Mouse (Mus musculus): Measurements from ENCODE around the gene Tnfsf13. TPM values are rescaled to one million over a fixed set of nuclear protein-coding genes. Genes with fewer than 3 reads are reported as not detected.

The Tnfsf13 gene
- total and polyA plus RNA-seq, 3 experiments: 0.13 to 0.19 TPM; not detected in 1

DNA sequence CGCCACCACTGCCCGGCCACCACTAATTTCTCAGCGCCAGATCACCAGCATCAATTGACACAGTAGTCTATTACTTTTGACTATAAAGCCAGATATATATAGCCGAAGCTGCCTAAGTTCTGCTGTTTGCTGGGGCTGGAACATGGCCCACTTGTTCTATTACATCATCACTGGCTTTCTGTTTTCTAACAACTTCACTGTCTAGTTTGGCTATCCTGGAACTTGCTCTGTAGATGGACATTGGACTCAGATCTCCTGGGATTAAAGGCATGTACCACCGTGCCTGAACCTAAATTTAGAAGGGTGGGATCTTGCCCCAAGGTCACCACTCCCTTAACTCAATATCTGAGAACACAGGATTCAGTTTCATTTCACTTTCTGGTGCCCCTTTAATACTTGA is 39.7 kb downstream of the Tnfsf13 start:
- no peaks in the 10 kb centered on the region for H3K4me1 ChIP-seq (ENCODE audit: control insufficient read depth in 1 of 2, insufficient read depth in 2 of 2, low read length in 2 of 2)
- no peak overlapping the region for H3K9ac ChIP-seq (ENCODE audit: control insufficient read depth, low read depth, low read length, poor library complexity, severe bottlenecking)
- H3K27me3 ChIP-seq (ENCODE audit: control insufficient read depth in 1 of 2, insufficient read depth in 2 of 2, low read length in 2 of 2): no peaks in the 10 kb centered on the region
- peaks cover 0 to 56% of the 10 kb centered on the region in 2 experiments; a peak in 2 of 4 replicates for H3K36me3 ChIP-seq (ENCODE audit: control insufficient read depth in 1 of 2, insufficient read depth in 2 of 2, low read length in 2 of 2)
- no peaks in the 10 kb centered on the region for H3K79me2 ChIP-seq (ENCODE audit: control insufficient read depth, insufficient read depth, low read length, poor library complexity)
- TF ChIP-seq E2F4 (IDR thresholded peaks at IDR 0.05; ENCODE audit: borderline replicate concordance, low read depth, low read length) (no peak), MXI1 (IDR thresholded peaks at IDR 0.05; ENCODE audit: low read depth, low read length) (no peak), ELF1 (IDR thresholded peaks at IDR 0.05; ENCODE audit: low read depth, low read length) (no peak), NELFE (IDR thresholded peaks at IDR 0.05; ENCODE audit: low read depth, low read length) (no peak), GATA1 (IDR thresholded peaks at IDR 0.05; ENCODE audit: low read depth, low read length) (no peak), ZC3H11A (IDR thresholded peaks at IDR 0.05; ENCODE audit: low read depth, low read length) (no peak), USF1 (IDR thresholded peaks at IDR 0.05; ENCODE audit: low read depth, low read length) (no peak), GABPA (IDR thresholded peaks at IDR 0.05; ENCODE audit: low read depth, low read length) (no peak), MAFK (IDR thresholded peaks at IDR 0.05; ENCODE audit: borderline replicate concordance, low read depth, low read length) (no peak), RAD21 (IDR thresholded peaks at IDR 0.05; ENCODE audit: low read depth, low read length) (no peak)
- DNase-seq (ENCODE audit: low read depth, low spot score): no peak
- H3K27ac ChIP-seq (ENCODE audit: control insufficient read depth, low read depth, low read length): no peak overlapping the region
- H3K4me3 ChIP-seq (ENCODE audit: control insufficient read depth in 1 of 2, insufficient read depth in 1 of 2, low read depth in 2 of 2, low read length in 2 of 2): no peak overlapping the region
- H3K9me3 ChIP-seq (replicated peaks; ENCODE audit: insufficient read depth, low read length): no peaks in the 10 kb centered on the region

DNA sequence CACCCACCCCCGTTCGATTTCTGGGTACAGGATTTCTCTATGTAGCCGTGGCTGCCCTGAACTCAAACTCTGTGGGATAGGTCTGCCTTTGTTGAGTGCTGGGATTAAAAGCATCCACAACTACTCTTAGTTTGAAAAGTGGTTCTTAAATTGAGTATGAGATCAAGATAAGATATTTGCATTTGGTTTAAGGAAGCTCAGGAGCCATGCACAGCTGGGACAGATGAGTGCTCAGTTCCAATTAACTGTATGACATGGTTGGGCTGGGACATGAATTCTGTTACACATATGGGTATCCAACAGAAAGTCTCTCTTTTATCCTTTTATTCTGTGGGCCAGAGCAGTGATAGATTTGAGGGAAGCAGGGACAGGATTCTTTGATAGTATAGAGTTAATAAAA is 50.1 kb downstream of the Tnfsf13 start:
- Histone ChIP-seq H3K27me3 (ENCODE audit: control insufficient read depth in 1 of 2, insufficient read depth in 2 of 2, low read length in 2 of 2) (no peaks in the 10 kb centered on the region), H3K27ac (ENCODE audit: control insufficient read depth, low read depth, low read length) (no peak overlapping the region), H3K9ac (ENCODE audit: control insufficient read depth, low read depth, low read length, poor library complexity, severe bottlenecking) (peak overlapping the region; percentile 37), H3K4me1 (ENCODE audit: control insufficient read depth in 1 of 2, insufficient read depth in 2 of 2, low read length in 2 of 2) (peaks cover 19 to 27% of the 10 kb centered on the region in 2 experiments), H3K4me3 (ENCODE audit: control insufficient read depth in 1 of 2, insufficient read depth in 1 of 2, low read depth in 2 of 2, low read length in 2 of 2) (no peak overlapping the region), H3K9me3 (replicated peaks; ENCODE audit: insufficient read depth, low read length) (no peaks in the 10 kb centered on the region), H3K36me3 (ENCODE audit: control insufficient read depth in 1 of 2, insufficient read depth in 2 of 2, low read length in 2 of 2) (peaks cover 28 to 39% of the 10 kb centered on the region in 2 experiments), H3K79me2 (ENCODE audit: control insufficient read depth, insufficient read depth, low read length, poor library complexity) (peaks cover 44% of the 10 kb centered on the region)
- TF ChIP-seq MXI1 (IDR thresholded peaks at IDR 0.05; ENCODE audit: low read depth, low read length) (peak; percentile 36; the same call in 1 of the 2 replicates), MAZ (IDR thresholded peaks at IDR 0.05; ENCODE audit: low read depth, low read length) (no peak), SIN3A (IDR thresholded peaks at IDR 0.05; ENCODE audit: low read length) (peak; percentile 77), GATA1 (IDR thresholded peaks at IDR 0.05; ENCODE audit: low read depth, low read length) (peak; percentile 68), ETS1 (IDR thresholded peaks at IDR 0.05; ENCODE audit: low read depth, low read length) (0 out of 2 replicates have a peak, but pooled peaks have one; percentile 47)
- DNase-seq (ENCODE audit: low read depth, low spot score): peak; percentile 53

DNA sequence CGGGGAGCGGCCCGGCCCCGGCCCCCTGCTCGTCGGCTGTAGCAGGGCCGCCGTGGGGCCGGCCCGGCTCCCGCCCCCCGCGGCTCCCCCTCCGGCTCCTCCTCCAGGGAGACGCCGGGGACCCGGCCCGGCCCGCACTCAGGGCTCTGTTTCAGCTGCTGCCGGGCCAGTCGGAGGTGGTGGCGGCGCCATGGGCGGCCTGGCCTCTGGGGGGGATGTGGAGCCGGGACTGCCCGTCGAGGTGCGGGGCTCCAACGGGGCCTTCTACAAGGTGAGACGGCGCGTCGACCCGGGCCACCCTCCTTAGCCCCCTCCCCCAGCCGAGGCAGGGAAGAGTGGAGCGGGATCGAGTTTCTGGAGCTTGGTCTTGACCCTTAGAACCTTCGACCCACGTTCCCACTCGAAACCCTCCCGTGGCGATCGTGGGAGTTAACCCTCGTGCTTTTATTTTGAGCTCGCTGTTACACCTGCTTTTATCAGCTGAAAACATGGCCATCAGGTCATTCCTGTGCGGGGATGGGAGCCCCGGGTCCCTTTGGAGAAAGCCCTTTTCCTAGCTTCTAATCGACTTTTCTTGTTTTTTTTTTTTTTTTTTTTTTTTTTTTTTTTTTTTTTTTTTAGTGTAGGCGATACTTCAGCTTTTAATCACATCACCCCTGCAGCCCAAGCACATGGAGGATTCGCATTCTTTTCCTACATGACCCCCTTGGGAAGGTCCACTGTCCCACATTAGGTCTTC is 52.3 kb downstream of the Tnfsf13 start:
- Histone ChIP-seq H3K9ac (ENCODE audit: control insufficient read depth, low read depth, low read length, poor library complexity, severe bottlenecking) (peak overlapping the region; percentile 99), H3K27ac (ENCODE audit: control insufficient read depth, low read depth, low read length) (peak overlapping the region; percentile 55), H3K79me2 (ENCODE audit: control insufficient read depth, insufficient read depth, low read length, poor library complexity) (peaks cover 43% of the 10 kb centered on the region), H3K4me1 (ENCODE audit: control insufficient read depth in 1 of 2, insufficient read depth in 2 of 2, low read length in 2 of 2) (peaks cover 19 to 27% of the 10 kb centered on the region in 2 experiments), H3K9me3 (replicated peaks; ENCODE audit: insufficient read depth, low read length) (no peaks in the 10 kb centered on the region), H3K36me3 (ENCODE audit: control insufficient read depth in 1 of 2, insufficient read depth in 2 of 2, low read length in 2 of 2) (peaks cover 15 to 39% of the 10 kb centered on the region in 2 experiments), H3K4me3 (ENCODE audit: control insufficient read depth in 1 of 2, insufficient read depth in 1 of 2, low read depth in 2 of 2, low read length in 2 of 2) (peak overlapping the region; percentile 57 to 84), H3K27me3 (ENCODE audit: control insufficient read depth in 1 of 2, insufficient read depth in 2 of 2, low read length in 2 of 2) (no peaks in the 10 kb centered on the region)
- peak; percentile 68 for DNase-seq (ENCODE audit: low read depth, low spot score)
- TF ChIP-seq POLR2AphosphoS2 (IDR thresholded peaks at IDR 0.05; ENCODE audit: low read length): no peak
- peak; percentile 79; the same call in 1 of the 2 replicates for TF ChIP-seq UBTF (IDR thresholded peaks at IDR 0.05; ENCODE audit: borderline replicate concordance, insufficient read depth, low read depth, low read length)
- TF ChIP-seq BHLHE40 (IDR thresholded peaks at IDR 0.05; ENCODE audit: borderline replicate concordance, low read depth, low read length): no peak
- no peak; the same call in 1 of the 2 replicates for TF ChIP-seq NELFE (IDR thresholded peaks at IDR 0.05; ENCODE audit: low read depth, low read length)
- TF ChIP-seq TAL1 (IDR thresholded peaks at IDR 0.05; ENCODE audit: low read length): no peak
- no peak for TF ChIP-seq MYC (IDR thresholded peaks at IDR 0.05; ENCODE audit: low read depth, low read length)
- TF ChIP-seq TCF12 (IDR thresholded peaks at IDR 0.05; ENCODE audit: low read depth, low read length): no peak
- TF ChIP-seq MAFK (IDR thresholded peaks at IDR 0.05; ENCODE audit: borderline replicate concordance, low read depth, low read length): no peak
- TF ChIP-seq USF1 (IDR thresholded peaks at IDR 0.05; ENCODE audit: low read depth, low read length): no peak
- no peak for TF ChIP-seq CHD2 (IDR thresholded peaks at IDR 0.05; ENCODE audit: low read length)
- TF ChIP-seq MXI1 (IDR thresholded peaks at IDR 0.05; ENCODE audit: low read depth, low read length): peak; percentile 75
- no peak for TF ChIP-seq MEF2A (IDR thresholded peaks at IDR 0.05; ENCODE audit: extremely low read depth, insufficient replicate concordance, low read depth, low read length, poor library complexity, severe bottlenecking)
- TF ChIP-seq USF2 (IDR thresholded peaks at IDR 0.05; ENCODE audit: borderline replicate concordance in 1 of 2, insufficient read depth in 1 of 2, low read depth in 1 of 2, low read length in 2 of 2): no peak
- TF ChIP-seq TBP (IDR thresholded peaks at IDR 0.05; ENCODE audit: low read depth, low read length): 0 out of 2 replicates have a peak, but pooled peaks have one; percentile 16

Data from MEL (cell line).